Mouse (Mus musculus) embryonic fibroblast, embryonic 13.5 days (primary cell): Measurements from ENCODE around the gene Hmgn3.

Experiments
- CTCF ChIP-seq: IDR thresholded peaks from 2 replicates; pipeline ENCODE4 v1.5.1; 2011; ENCODE audit warnings: mild to moderate bottlenecking, control low read depth, low read length, moderate library complexity, borderline replicate concordance; ENCODE audit not compliant: insufficient read depth
- POLR2A ChIP-seq: IDR thresholded peaks from 2 replicates; pipeline ENCODE4 v1.6.1; 2011; ENCODE audit warnings: low read depth, mild to moderate bottlenecking, control low read depth, low read length, moderate library complexity

DNA sequence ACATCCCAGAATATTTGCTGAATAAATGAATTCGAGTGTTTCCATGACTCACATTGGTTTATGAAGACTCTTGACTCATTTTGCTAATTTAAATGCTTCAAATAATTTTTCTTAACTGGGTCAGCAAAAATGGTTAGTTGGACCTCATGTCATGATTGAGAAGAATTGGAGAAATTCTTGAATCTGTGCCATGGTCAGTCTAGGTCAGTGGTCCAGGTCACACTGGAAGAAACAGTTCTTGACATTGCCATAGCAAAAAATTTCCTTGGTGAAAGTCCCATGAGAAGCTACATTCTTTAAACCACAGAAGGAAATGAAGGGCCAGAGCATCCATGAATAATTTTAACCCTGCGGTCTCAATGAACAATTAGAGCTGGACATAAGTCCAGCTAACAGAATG lies 30.8 kb downstream of the Hmgn3 start:
- TF ChIP-seq CTCF = no peak
- TF ChIP-seq POLR2A = no peak
